Mouse (Mus musculus): ENCODE measurements at regions not wholly inside any gene's neighbourhood (a gene's known extent, or its start where the extent isn't known, plus 50 kb on each side); places are given as distances from the start of the nearest gene placed in this dataset.

DNA sequence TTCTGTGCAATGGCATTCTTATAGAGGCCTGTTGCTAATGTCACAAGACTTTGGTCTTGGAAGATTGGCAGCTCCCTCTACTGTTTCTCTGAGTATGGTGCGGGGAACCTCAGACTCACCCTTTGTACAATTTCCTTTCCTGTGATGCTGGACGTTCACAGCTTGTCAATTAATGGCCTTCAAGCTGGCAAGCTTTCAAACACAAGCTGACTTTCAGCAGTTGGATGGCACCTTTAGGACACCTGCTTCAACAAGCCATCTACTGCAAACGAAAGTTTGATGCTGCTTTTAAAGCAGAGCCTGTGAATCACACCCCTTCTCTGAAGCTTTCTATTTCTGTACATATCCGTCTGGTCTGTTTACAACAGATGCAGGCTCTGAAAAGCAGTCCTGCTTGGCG lies 841.0 kb upstream of the Ptprd start:
- DNase-seq (ENCODE audit: low spot score in 2 of 2): peak; percentile 8 to 23

All from layer of hippocampus, postnatal 10 days (tissue).